Mouse (Mus musculus) liver, postnatal 0 days (tissue): ENCODE measurements around the gene Gm7579. TPM values are rescaled to one million over a fixed set of nuclear protein-coding genes. Genes with fewer than 3 reads are reported as not detected.
"Not testable (repeated sequence)": the region's sequence is repeated elsewhere in the genome, so short reads cannot be mapped to it uniquely, and the experiment has no call there.

Source experiments
- ATAC-seq: fragments of 200-750 bp; cut with Nextera tagmentation; 2 replicates; pipeline ENCODE4 v1.8.0; 2017; ENCODE audit warnings: mild to moderate bottlenecking, moderate library complexity
- DNase-seq: peaks from one replicate; pipeline ENCODE4 v3.0.0-alpha.2; 2016
- H3K27ac ChIP-seq: fragments of 300-500 bp; sonication (generic); 2 replicates; pipeline ENCODE4 v1.5.1; 2014; ENCODE audit warnings: antibody characterized with exemption, moderate library complexity, mild to moderate bottlenecking, low read depth
- H3K27me3 ChIP-seq: fragments of 300-500 bp; sonication (generic); 2 replicates; pipeline ENCODE4 v1.6.1; 2014; ENCODE audit warnings: low read length, control low read depth, mixed read lengths; ENCODE audit not compliant: insufficient read depth
- H3K36me3 ChIP-seq: fragments of 300-500 bp; sonication (generic); replicated peaks from 2 replicates; pipeline ENCODE4 v1.6.1; 2014; ENCODE audit warnings: mild to moderate bottlenecking, control low read depth, low read length, moderate library complexity, mixed read lengths; ENCODE audit not compliant: insufficient read depth
- H3K4me1 ChIP-seq: fragments of 300-500 bp; sonication (generic); 2 replicates; pipeline ENCODE4 v1.6.1; 2014; ENCODE audit warnings: antibody characterized with exemption, mild to moderate bottlenecking, control low read depth; ENCODE audit not compliant: insufficient read depth
- H3K4me2 ChIP-seq: fragments of 300-500 bp; sonication (generic); 2 replicates; pipeline ENCODE4 v1.6.1; 2014; ENCODE audit warnings: low read depth, mild to moderate bottlenecking, low read length, moderate library complexity, mixed read lengths
- H3K4me3 ChIP-seq: fragments of 300-500 bp; sonication (generic); 2 replicates; pipeline ENCODE4 v1.5.1; 2014; ENCODE audit warnings: low read depth, low read length
- H3K9ac ChIP-seq: fragments of 300-500 bp; sonication (generic); replicated peaks from 2 replicates; pipeline ENCODE4 v1.6.1; 2014; ENCODE audit warnings: mild to moderate bottlenecking, moderate library complexity
- H3K9me3 ChIP-seq: fragments of 300-500 bp; sonication (generic); 2 replicates; pipeline ENCODE4 v1.6.1; 2016; ENCODE audit warnings: mild to moderate bottlenecking, control low read depth, low read length, mixed read lengths
- CTCF ChIP-seq: sonication (generic); IDR thresholded peaks from 2 replicates; pipeline ENCODE4 v1.5.1; 2016; ENCODE audit warnings: antibody characterized with exemption, low read depth
- EP300 ChIP-seq: IDR thresholded peaks from 2 replicates; pipeline ENCODE4 v1.6.1; 2016; ENCODE audit warnings: antibody characterized with exemption, low read depth, mild to moderate bottlenecking
- WGBS: fragments of 180-500 bp; shearing (Covaris S2); extraction: QIAGEN DNeasy Blood & Tissue Kit; methylation state at CpG from one replicate; pipeline ENCODE4 v1.1.7; 2014; ENCODE audit not compliant: insufficient replicate concordance; 5-methylcytosine and 5-hydroxymethylcytosine counted together
- polyA plus RNA-seq: library from polyadenylated mRNA; unstranded; fragments of >200 nt; fragmentation: Nextera tagmentation; extraction: Ambion mirVana; gene quantifications from 2 replicates; pipeline ENCODE4 v1.2.1, GENCODE M21; 2015

Gene Gm7579
- not detected in 2 replicates for polyA plus RNA-seq

DNA sequence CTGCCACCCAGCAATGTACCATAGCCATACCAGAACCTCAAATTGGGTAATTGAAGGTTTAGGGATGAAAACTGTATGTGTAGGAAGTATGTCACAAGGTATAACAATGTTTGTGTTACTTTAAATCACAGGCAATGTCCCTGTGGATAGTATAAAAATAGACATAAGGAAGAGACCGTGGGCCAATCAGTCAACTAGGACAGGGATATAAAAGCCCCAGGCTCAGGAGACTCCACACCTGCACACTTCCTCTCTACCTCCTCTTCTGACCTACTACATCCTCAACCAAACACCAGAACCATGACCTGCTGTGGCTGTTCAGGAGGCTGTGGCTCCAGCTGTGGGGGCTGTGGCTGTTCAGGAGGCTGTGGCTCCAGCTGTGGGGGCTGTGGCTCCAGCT lies at the start of gene Gm7579:
TSS of gene Gm7579 (plus strand) at position 301 of the 400 bp plus-strand sequence.
- TF ChIP-seq CTCF (no peak), EP300 (no peak)
- Histone ChIP-seq H3K27me3 (no peaks in the 10 kb centered on the region), H3K9ac (no peak within 1 kb of the TSS), H3K36me3 (no peaks in the 10 kb centered on the region), H3K4me2 (no peak within 1 kb of the TSS), H3K4me3 (no peak within 1 kb of the TSS), H3K4me1 (no peaks in the 10 kb centered on the region), H3K27ac (no peak within 1 kb of the TSS), H3K9me3 (no peaks in the 10 kb centered on the region)
- WGBS = 56% methylated on average over 1 of the region's 1 CpGs
- DNase-seq (no peak), ATAC-seq (no peak)

DNA sequence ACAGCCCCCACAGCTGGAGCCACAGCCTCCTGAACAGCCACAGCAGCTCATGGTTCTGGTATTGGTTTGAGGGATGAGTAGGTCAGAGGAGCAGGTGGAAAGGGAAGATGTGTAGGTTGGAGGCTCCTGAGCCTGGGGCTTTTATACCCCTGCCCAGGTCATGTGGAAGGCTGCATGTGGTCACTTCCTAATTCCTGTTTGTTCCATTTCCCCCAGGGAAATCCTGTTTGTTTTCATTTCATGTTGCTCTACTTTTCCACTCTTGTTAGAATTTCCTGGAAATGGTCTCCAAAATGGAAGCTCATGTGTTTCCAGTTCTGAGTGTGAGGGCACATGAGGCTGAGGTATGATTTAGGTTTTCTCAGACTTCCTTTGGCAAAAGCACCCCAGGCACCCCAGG lies 46.0 kb upstream of the Gm7579 start, which contains the start of gene Gm4553:
TSS of gene Gm4553 (minus strand) at position 101 of the 400 bp plus-strand sequence.
- not testable (repeated sequence) for DNase-seq, H3K36me3 ChIP-seq, H3K27ac ChIP-seq, H3K9me3 ChIP-seq, H3K4me1 ChIP-seq, ATAC-seq, H3K4me2 ChIP-seq, H3K27me3 ChIP-seq, H3K9ac ChIP-seq, H3K4me3 ChIP-seq

GRCm38 (mm10) chr7:142169836-142170235 lies 41.8 kb upstream of the Gm7579 start:
- H3K27me3 ChIP-seq = no peaks in the 10 kb centered on the region
- no peak overlapping the region for H3K27ac ChIP-seq
- WGBS = 46% methylated on average over 3 of the region's 3 CpGs
- DNase-seq (no peak), ATAC-seq (no peak)
- no peaks in the 10 kb centered on the region for H3K9me3 ChIP-seq
- H3K9ac ChIP-seq = no peak overlapping the region
- no peaks in the 10 kb centered on the region for H3K36me3 ChIP-seq
- H3K4me3 ChIP-seq = no peak overlapping the region
- H3K4me2 ChIP-seq = no peak overlapping the region
- TF ChIP-seq CTCF = peak; percentile 71
- TF ChIP-seq EP300 = no peak
- no peaks in the 10 kb centered on the region for H3K4me1 ChIP-seq

DNA sequence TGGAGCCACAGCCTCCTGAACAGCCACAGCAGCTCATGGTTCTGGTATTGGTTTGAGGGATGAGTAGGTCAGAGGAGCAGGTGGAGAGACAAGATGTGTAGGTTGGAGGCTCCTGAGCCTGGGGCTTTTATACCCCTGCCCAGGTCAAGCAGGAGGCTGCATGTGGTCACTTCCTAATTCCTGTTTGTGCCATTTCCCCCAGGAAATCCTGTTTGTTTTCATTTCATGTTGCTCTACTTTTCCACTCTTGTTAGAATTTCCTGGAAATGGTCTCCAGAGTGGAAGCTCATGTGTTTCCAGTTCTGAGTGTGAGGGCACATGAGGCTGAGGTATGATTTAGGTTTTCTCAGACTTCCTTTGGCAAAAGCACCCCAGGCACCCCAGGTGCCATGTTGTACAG lies 35.8 kb upstream of the Gm7579 start, which contains the start of gene Krtap5-2:
TSS of gene Krtap5-2 (minus strand) at position 101 of the 400 bp plus-strand sequence.
- not testable (repeated sequence) for H3K27ac ChIP-seq, H3K4me1 ChIP-seq, H3K27me3 ChIP-seq, ATAC-seq, H3K9me3 ChIP-seq, H3K4me3 ChIP-seq, H3K4me2 ChIP-seq, H3K9ac ChIP-seq, H3K36me3 ChIP-seq, DNase-seq

GRCm38 (mm10) chr7:142178685-142179084 lies 33.0 kb upstream of the Gm7579 start:
- ATAC-seq = no peak
- no peak for TF ChIP-seq CTCF
- no peak for TF ChIP-seq EP300
- Histone ChIP-seq H3K4me1 (no peaks in the 10 kb centered on the region), H3K9me3 (no peaks in the 10 kb centered on the region), H3K27me3 (no peaks in the 10 kb centered on the region), H3K27ac (no peak overlapping the region), H3K4me2 (no peak overlapping the region), H3K4me3 (no peak overlapping the region), H3K36me3 (no peaks in the 10 kb centered on the region), H3K9ac (no peak overlapping the region)
- 68% methylated on average over 1 of the region's 1 CpGs for WGBS
- DNase-seq = no peak

DNA sequence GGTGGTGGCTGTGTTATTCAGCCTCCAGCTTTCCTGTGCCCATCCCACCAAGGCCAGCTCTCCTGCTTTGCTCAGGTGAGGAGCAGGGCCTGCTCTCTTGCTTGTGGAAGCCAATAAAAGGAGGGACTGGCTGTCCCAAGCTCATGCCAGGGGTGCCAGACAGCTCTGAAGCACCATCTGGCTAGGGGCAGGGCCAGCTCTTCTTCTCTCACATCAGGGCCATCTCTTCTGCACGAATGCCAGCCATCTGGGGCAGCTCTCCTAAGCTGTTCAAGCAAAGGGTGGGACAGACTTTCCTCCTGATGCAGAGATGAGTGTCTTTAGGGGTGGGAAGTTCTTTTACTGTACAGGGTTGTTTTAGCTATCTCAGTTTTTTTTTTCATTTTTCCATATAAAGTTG lies 30.6 kb upstream of the Gm7579 start:
- no peaks in the 10 kb centered on the region for H3K27me3 ChIP-seq
- no peak for DNase-seq
- H3K4me2 ChIP-seq = no peak overlapping the region
- no peaks in the 10 kb centered on the region for H3K36me3 ChIP-seq
- H3K4me3 ChIP-seq = no peak overlapping the region
- H3K4me1 ChIP-seq = no peaks in the 10 kb centered on the region
- TF ChIP-seq EP300 (no peak), CTCF (no peak)
- 31% methylated on average over 1 of the region's 1 CpGs for WGBS
- H3K9me3 ChIP-seq = no peaks in the 10 kb centered on the region
- ATAC-seq = no peak
- H3K27ac ChIP-seq = no peak overlapping the region
- H3K9ac ChIP-seq = no peak overlapping the region

DNA sequence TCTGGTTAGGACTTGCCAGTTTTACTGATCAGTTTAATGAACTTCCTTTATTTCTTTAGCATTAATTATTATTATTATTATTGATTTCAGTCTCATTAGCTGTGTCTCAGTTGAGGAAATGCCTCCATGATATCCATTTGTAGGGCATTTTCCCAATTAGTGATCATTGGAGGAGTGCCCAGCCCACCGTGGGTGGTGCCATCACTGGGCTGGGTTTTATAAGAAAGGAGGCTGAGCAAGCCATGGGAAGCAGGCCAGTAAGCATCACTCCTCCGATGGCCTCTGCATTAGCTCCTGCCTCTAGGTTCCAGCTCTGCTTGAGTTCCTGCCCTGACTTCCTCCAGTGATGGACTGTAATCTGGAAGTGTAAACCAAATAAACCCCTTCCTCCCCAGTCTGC lies 23.5 kb upstream of the Gm7579 start:
- TF ChIP-seq EP300 (no peak), CTCF (no peak)

More for the DNA sequence above, 23.5 kb upstream of the Gm7579 start:
- no peak for DNase-seq
- H3K36me3 ChIP-seq = no peaks in the 10 kb centered on the region
- ATAC-seq = no peak
- H3K4me1 ChIP-seq = no peaks in the 10 kb centered on the region
- no peaks in the 10 kb centered on the region for H3K9me3 ChIP-seq
- WGBS = 77% methylated on average over 2 of the region's 2 CpGs
- H3K27ac ChIP-seq = no peak overlapping the region
- no peak overlapping the region for H3K9ac ChIP-seq
- H3K27me3 ChIP-seq = no peaks in the 10 kb centered on the region
- H3K4me2 ChIP-seq = no peak overlapping the region
- H3K4me3 ChIP-seq = no peak overlapping the region
